Mouse (Mus musculus) hindbrain, embryonic 16.5 days (tissue): ENCODE measurements around the gene Dnajc16. TPM values are rescaled to one million over a fixed set of nuclear protein-coding genes. Genes with fewer than 3 reads are reported as not detected.

Experiments used
- ATAC-seq: fragments of 200-750 bp; cut with Nextera tagmentation; 2 replicates; pipeline ENCODE4 v1.8.0; 2017; ENCODE audit warnings: moderate TSS enrichment, moderate library complexity
- H3K27ac ChIP-seq: fragments of 300-500 bp; sonication (generic); 2 replicates; pipeline ENCODE4 v1.5.1; 2014; ENCODE audit warnings: low read depth, mild to moderate bottlenecking, control low read depth, low read length, moderate library complexity
- H3K27me3 ChIP-seq: fragments of 300-500 bp; sonication (generic); replicated peaks from 2 replicates; pipeline ENCODE4 v1.6.1; 2014; ENCODE audit warnings: low read length; ENCODE audit not compliant: control insufficient read depth, insufficient read depth
- H3K36me3 ChIP-seq: fragments of 300-500 bp; sonication (generic); 2 replicates; pipeline ENCODE4 v1.6.1; 2014; ENCODE audit warnings: mild to moderate bottlenecking, low read length, moderate library complexity, mixed read lengths; ENCODE audit not compliant: control insufficient read depth, insufficient read depth
- H3K4me1 ChIP-seq: fragments of 300-500 bp; sonication (generic); 2 replicates; pipeline ENCODE4 v1.6.1; 2014; ENCODE audit warnings: low read depth, low read length; ENCODE audit not compliant: control insufficient read depth, insufficient read depth
- H3K4me2 ChIP-seq: fragments of 300-500 bp; sonication (generic); 2 replicates; pipeline ENCODE4 v1.6.1; 2014; ENCODE audit warnings: mild to moderate bottlenecking, low read length, control low read depth, moderate library complexity
- H3K4me3 ChIP-seq: fragments of 300-500 bp; sonication (generic); 2 replicates; pipeline ENCODE4 v1.5.1; 2014; ENCODE audit warnings: mild to moderate bottlenecking, low read length, control low read depth, moderate library complexity
- H3K9ac ChIP-seq: fragments of 300-500 bp; sonication (generic); 2 replicates; pipeline ENCODE4 v1.6.1; 2014; ENCODE audit warnings: low read depth, mild to moderate bottlenecking, control low read depth, low read length, moderate library complexity
- H3K9me3 ChIP-seq: fragments of 300-500 bp; sonication (generic); 2 replicates; pipeline ENCODE4 v1.6.1; 2014; ENCODE audit warnings: mild to moderate bottlenecking, low read length, moderate library complexity; ENCODE audit not compliant: control insufficient read depth
- WGBS: fragments of 180-500 bp; shearing (Covaris S2); extraction: QIAGEN DNeasy Blood & Tissue Kit; methylation state at CpG from one replicate; pipeline ENCODE4 v1.1.7; 2014; 5-methylcytosine and 5-hydroxymethylcytosine counted together
- polyA plus RNA-seq: library from polyadenylated mRNA; unstranded; fragments of >200 nt; fragmentation: Nextera tagmentation; extraction: Ambion mirVana; gene quantifications from 2 replicates; pipeline ENCODE4 v1.2.1, GENCODE M21; 2015

The Dnajc16 gene
- polyA plus RNA-seq, 1 experiment from 2014 or later = 5.9 TPM

- Histone ChIP-seq H3K36me3 (peaks cover 5% of the 10 kb centered on the region; the same call in 1 of the 2 replicates), H3K27me3 (no peaks in the 10 kb centered on the region), H3K4me1 (peaks cover 11% of the 10 kb centered on the region), H3K4me2 (peak overlapping the region; percentile 67), H3K27ac (peak overlapping the region; percentile 96), H3K4me3 (peak overlapping the region; percentile 77), H3K9ac (peak overlapping the region; percentile 82), H3K9me3 (no peaks in the 10 kb centered on the region)
- ATAC-seq = no peak
- WGBS = 10% methylated on average over 10 of the region's 10 CpGs
These were observed 2.0 kb upstream of the Dnajc16 start for GRCm38 (mm10) chr4:141792554-141793281.

- Histone ChIP-seq H3K27me3 (no peaks in the 10 kb centered on the region), H3K4me3 (no peak overlapping the region), H3K9me3 (no peaks in the 10 kb centered on the region), H3K4me1 (peaks cover 11% of the 10 kb centered on the region), H3K36me3 (no peaks in the 10 kb centered on the region), H3K27ac (no peak overlapping the region), H3K9ac (no peak overlapping the region), H3K4me2 (no peak overlapping the region)
- ATAC-seq = no peak
- WGBS = 85% methylated on average over 8 of the region's 8 CpGs
These were observed 1.2 kb upstream of the Dnajc16 start for GRCm38 (mm10) chr4:141791951-141792350.

GRCm38 (mm10) chr4:141791486-141791885 is 755 bp upstream of the Dnajc16 start:
- H3K27me3 ChIP-seq = no peaks in the 10 kb centered on the region
- ATAC-seq = no peak
- no peak overlapping the region for H3K4me3 ChIP-seq
- H3K27ac ChIP-seq = no peak overlapping the region
- H3K9me3 ChIP-seq = no peaks in the 10 kb centered on the region
- no peak overlapping the region for H3K9ac ChIP-seq
- WGBS = 90% methylated on average over 7 of the region's 7 CpGs
- no peak overlapping the region for H3K4me2 ChIP-seq
- H3K4me1 ChIP-seq = peaks cover 11% of the 10 kb centered on the region
- no peaks in the 10 kb centered on the region for H3K36me3 ChIP-seq

- peak overlapping the region; percentile 89 for H3K4me3 ChIP-seq
- H3K27me3 ChIP-seq = no peaks in the 10 kb centered on the region
- ATAC-seq = no peak
- peak overlapping the region; percentile 92 for H3K9ac ChIP-seq
- peaks cover 5% of the 10 kb centered on the region for H3K4me1 ChIP-seq
- WGBS = 61% methylated on average over 3 of the region's 3 CpGs
- peak overlapping the region; percentile 84 for H3K27ac ChIP-seq
- peaks cover 2% of the 10 kb centered on the region for H3K36me3 ChIP-seq
- H3K9me3 ChIP-seq = no peaks in the 10 kb centered on the region
- H3K4me2 ChIP-seq = peak overlapping the region; percentile 92
These were observed 1.0 kb downstream of the Dnajc16 start for GRCm38 (mm10) chr4:141789564-141790218.

GRCm38 (mm10) chr4:141787462-141787861 is 3.3 kb downstream of the Dnajc16 start:
- no peak for ATAC-seq
- Histone ChIP-seq H3K4me1 (peaks cover 5% of the 10 kb centered on the region), H3K9me3 (no peaks in the 10 kb centered on the region), H3K4me2 (no peak overlapping the region), H3K9ac (no peak overlapping the region), H3K4me3 (no peak overlapping the region), H3K27me3 (no peaks in the 10 kb centered on the region), H3K36me3 (peaks cover 15% of the 10 kb centered on the region), H3K27ac (no peak overlapping the region)
- WGBS = 94% methylated on average over 7 of the region's 7 CpGs

GRCm38 (mm10) chr4:141787046-141787445 is 3.7 kb downstream of the Dnajc16 start:
- WGBS = 70% methylated on average over 6 of the region's 6 CpGs
- H3K4me2 ChIP-seq = no peak overlapping the region
- H3K4me1 ChIP-seq = peaks cover 5% of the 10 kb centered on the region
- H3K27ac ChIP-seq = no peak overlapping the region
- H3K9ac ChIP-seq = no peak overlapping the region
- no peak overlapping the region for H3K4me3 ChIP-seq
- ATAC-seq = no peak
- H3K36me3 ChIP-seq = peaks cover 19% of the 10 kb centered on the region
- no peaks in the 10 kb centered on the region for H3K27me3 ChIP-seq
- H3K9me3 ChIP-seq = no peaks in the 10 kb centered on the region

- ATAC-seq = no peak
- H3K4me1 ChIP-seq = peaks cover 5% of the 10 kb centered on the region
- no peak overlapping the region for H3K4me3 ChIP-seq
- no peaks in the 10 kb centered on the region for H3K27me3 ChIP-seq
- 96% methylated on average over 13 of the region's 13 CpGs for WGBS
- H3K9ac ChIP-seq = no peak overlapping the region
- H3K27ac ChIP-seq = no peak overlapping the region
- peaks cover 28% of the 10 kb centered on the region for H3K36me3 ChIP-seq
- H3K9me3 ChIP-seq = no peaks in the 10 kb centered on the region
- H3K4me2 ChIP-seq = no peak overlapping the region
These were observed 4.6 kb downstream of the Dnajc16 start for GRCm38 (mm10) chr4:141786141-141786540.

GRCm38 (mm10) chr4:141784835-141785234 is 5.9 kb downstream of the Dnajc16 start:
- Histone ChIP-seq H3K4me2 (no peak overlapping the region), H3K36me3 (peaks cover 36% of the 10 kb centered on the region), H3K4me1 (peaks cover 4% of the 10 kb centered on the region), H3K27ac (no peak overlapping the region), H3K9me3 (no peaks in the 10 kb centered on the region), H3K9ac (no peak overlapping the region), H3K4me3 (no peak overlapping the region), H3K27me3 (no peaks in the 10 kb centered on the region)
- no peak for ATAC-seq
- 81% methylated on average over 5 of the region's 5 CpGs for WGBS

- no peak for ATAC-seq
- H3K9me3 ChIP-seq = no peaks in the 10 kb centered on the region
- H3K4me1 ChIP-seq = no peaks in the 10 kb centered on the region
- H3K27me3 ChIP-seq = no peaks in the 10 kb centered on the region
- 97% methylated on average over 8 of the region's 8 CpGs for WGBS
- no peak overlapping the region for H3K9ac ChIP-seq
- no peak overlapping the region for H3K4me2 ChIP-seq
- H3K4me3 ChIP-seq = no peak overlapping the region
- H3K36me3 ChIP-seq = peaks cover 55% of the 10 kb centered on the region
- H3K27ac ChIP-seq = no peak overlapping the region
These were observed 9.3 kb downstream of the Dnajc16 start for GRCm38 (mm10) chr4:141781201-141781985.
